Mouse (Mus musculus) ES-E14 (cell line): ENCODE measurements around the gene Zfp768. TPM values are rescaled to one million over a fixed set of nuclear protein-coding genes. Genes with fewer than 3 reads are reported as not detected.
A peak's percentile ranks its signal among the peaks of the same experiment; 100 is the strongest.

Source experiments
- DNase-seq: peaks from one replicate; pipeline ENCODE4 v3.0.0-alpha.2; 2013; ENCODE audit warnings: low read depth, low spot score
- H3K27ac ChIP-seq: 2 replicates; pipeline ENCODE4 v1.5.1; 2012; ENCODE audit warnings: low read depth, mild to moderate bottlenecking, low read length, moderate library complexity, mixed read lengths; ENCODE audit not compliant: poor library complexity, insufficient read depth, severe bottlenecking
- H3K36me3 ChIP-seq: 2 replicates; pipeline ENCODE4 v1.6.1; 2012; ENCODE audit warnings: mild to moderate bottlenecking, low read length, moderate library complexity, mixed read lengths; ENCODE audit not compliant: control insufficient read depth, poor library complexity, insufficient read depth, severe bottlenecking
- H3K4me1 ChIP-seq, 2 experiments: fragments of 150-350 bp in 1 of 2; sonication (generic) in 1 of 2; 2 replicates each; pipeline ENCODE4 v1.6.1; 2012; ENCODE audit warnings: low read length in 2 of 2, mild to moderate bottlenecking in 1 of 2, mixed read lengths in 1 of 2; ENCODE audit not compliant: control insufficient read depth in 2 of 2, insufficient read depth in 2 of 2, poor library complexity in 1 of 2
- H3K4me3 ChIP-seq, 2 experiments: fragments of 150-350 bp in 1 of 2; sonication (generic) in 1 of 2; 2 replicates each; pipeline ENCODE4 v1.5.1; 2012; ENCODE audit warnings: low read length in 2 of 2, low read depth in 1 of 2, mild to moderate bottlenecking in 1 of 2, mixed read lengths in 1 of 2; ENCODE audit not compliant: insufficient read depth in 1 of 2, poor library complexity in 1 of 2, severe bottlenecking in 1 of 2
- H3K9ac ChIP-seq: 2 replicates; pipeline ENCODE4 v1.6.1; 2012; ENCODE audit warnings: low read depth, mild to moderate bottlenecking, low read length, mixed read lengths; ENCODE audit not compliant: poor library complexity, insufficient read depth, severe bottlenecking
- H3K9me3 ChIP-seq: fragments of 150-350 bp; sonication (generic); 2 replicates; pipeline ENCODE4 v1.6.1; 2012; ENCODE audit warnings: low read depth, mild to moderate bottlenecking, low read length; ENCODE audit not compliant: control insufficient read depth, insufficient read depth
- CHD2 ChIP-seq: IDR thresholded peaks from 2 replicates; pipeline ENCODE4 v1.6.1; 2014; ENCODE audit warnings: mild to moderate bottlenecking, low read depth, low read length, inconsistent platforms
- HCFC1 ChIP-seq: IDR thresholded peaks from 2 replicates; pipeline ENCODE4 v1.6.1; 2012; ENCODE audit warnings: low read length, inconsistent platforms, borderline replicate concordance; ENCODE audit not compliant: insufficient read depth
- MAFK ChIP-seq: IDR thresholded peaks from 2 replicates; pipeline ENCODE4 v1.6.1; 2014; ENCODE audit warnings: mild to moderate bottlenecking, low read depth, low read length, inconsistent platforms; ENCODE audit not compliant: insufficient read depth
- ZC3H11A ChIP-seq: IDR thresholded peaks from 2 replicates; pipeline ENCODE4 v1.6.1; 2012; ENCODE audit warnings: low read depth, mild to moderate bottlenecking, inconsistent platforms, low read length, borderline replicate concordance
- ZNF384 ChIP-seq: IDR thresholded peaks from 2 replicates; pipeline ENCODE4 v1.6.1; 2012; ENCODE audit warnings: low read depth, low read length, inconsistent platforms
- in situ Hi-C, 2 experiments: fragments of 600-800 bp; cut with MboI; formaldehyde crosslinking; loops; one replicate each; pipeline ENCODE4 v1.15.1; 2025; ENCODE audit warnings: low sequenced_read_pairs in 2 of 2, inconsistent platforms in 1 of 2; ENCODE audit not compliant: unreplicated experiment in 2 of 2
- total RNA-seq: library from RNA; depleted of rRNA; stranded (reverse); fragments of 300-350 nt; gene quantifications from 2 replicates; pipeline ENCODE4 v1.2.3, GENCODE M21; 2012

Gene Zfp768
- total RNA-seq, 1 experiment, result 4.4 TPM

GRCm38 (mm10) chr7:127358472-127358871 lies 13.1 kb upstream of the Zfp768 start:
- TF ChIP-seq MAFK (no peak), ZC3H11A (no peak), CHD2 (no peak), ZNF384 (no peak), HCFC1 (no peak)
- H3K4me3 ChIP-seq, result no peak overlapping the region
- in situ Hi-C loops, result no loop called here
- no peaks in the 10 kb centered on the region for H3K36me3 ChIP-seq
- no peaks in the 10 kb centered on the region for H3K9me3 ChIP-seq
- peaks cover 0 to 4% of the 10 kb centered on the region in 2 experiments; a peak in 1 of 4 replicates for H3K4me1 ChIP-seq
- DNase-seq, result no peak
- no peak overlapping the region for H3K9ac ChIP-seq
- no peak overlapping the region for H3K27ac ChIP-seq

GRCm38 (mm10) chr7:127357871-127358270 lies 12.5 kb upstream of the Zfp768 start:
- Histone ChIP-seq H3K9ac (no peak overlapping the region), H3K4me3 (no peak overlapping the region), H3K36me3 (no peaks in the 10 kb centered on the region), H3K4me1 (peaks cover 0 to 4% of the 10 kb centered on the region in 2 experiments; a peak in 1 of 4 replicates), H3K27ac (no peak overlapping the region), H3K9me3 (no peaks in the 10 kb centered on the region)
- in situ Hi-C loops, result no loop called here
- no peak for DNase-seq
- TF ChIP-seq ZNF384 (no peak), CHD2 (no peak), HCFC1 (no peak), ZC3H11A (no peak), MAFK (no peak)

- H3K9ac ChIP-seq, result no peak overlapping the region
- no peak for TF ChIP-seq HCFC1
- TF ChIP-seq MAFK, result no peak
- no peaks in the 10 kb centered on the region for H3K4me1 ChIP-seq
- H3K9me3 ChIP-seq, result no peaks in the 10 kb centered on the region
- DNase-seq, result no peak
- no peaks in the 10 kb centered on the region for H3K36me3 ChIP-seq
- in situ Hi-C loops, result no loop called here
- H3K27ac ChIP-seq, result no peak overlapping the region
- H3K4me3 ChIP-seq, result no peak overlapping the region
These were observed 10.4 kb upstream of the Zfp768 start for GRCm38 (mm10) chr7:127355796-127356195.

- Histone ChIP-seq H3K36me3 (no peaks in the 10 kb centered on the region), H3K9me3 (no peaks in the 10 kb centered on the region), H3K27ac (no peak overlapping the region), H3K4me1 (0 out of 4 replicates have a peak, but pooled peaks cover 0 to 1% of the 10 kb centered on the region in 2 experiments), H3K4me3 (no peak overlapping the region), H3K9ac (no peak overlapping the region)
- TF ChIP-seq ZNF384, result no peak
- TF ChIP-seq HCFC1, result no peak
- TF ChIP-seq CHD2, result no peak
- TF ChIP-seq MAFK, result no peak
- TF ChIP-seq ZC3H11A, result no peak
- DNase-seq, result no peak
- in situ Hi-C loops, result no loop called here
These were observed 6.0 kb upstream of the Zfp768 start for GRCm38 (mm10) chr7:127351230-127352004.

- TF ChIP-seq ZNF384 (no peak), HCFC1 (no peak), ZC3H11A (no peak), MAFK (no peak), CHD2 (no peak)
- Histone ChIP-seq H3K27ac (no peak overlapping the region), H3K4me1 (peaks cover 1 to 5% of the 10 kb centered on the region in 2 experiments; a peak in 2 of 4 replicates), H3K4me3 (peak overlapping the region in 1 of 2 experiments; percentile 100; a peak in 2 of 4 replicates), H3K36me3 (no peaks in the 10 kb centered on the region), H3K9me3 (no peaks in the 10 kb centered on the region), H3K9ac (no peak overlapping the region)
- peak; percentile 63 for DNase-seq
- in situ Hi-C loops, result no loop called here
These were observed 1.3 kb upstream of the Zfp768 start for GRCm38 (mm10) chr7:127346676-127347075.
